Mouse (Mus musculus) brain, embryonic 14.5 days (tissue): ENCODE results near the gene Gm11127. TPM values are rescaled to one million over a fixed set of nuclear protein-coding genes. Genes with fewer than 3 reads are reported as not detected.
A peak's percentile ranks its signal among the peaks of the same experiment; 100 is the strongest.

Source experiments
- DNase-seq: peaks from one replicate; pipeline ENCODE4 v3.0.0-alpha.2; 2011; ENCODE audit warnings: low read depth
- CTCF ChIP-seq: fragments of 200-500 bp; IDR thresholded peaks from 2 replicates; pipeline ENCODE4 v1.5.1; 2012; ENCODE audit warnings: inconsistent platforms, mild to moderate bottlenecking, moderate library complexity, borderline replicate concordance; ENCODE audit not compliant: insufficient read depth, insufficient read length; ENCODE audit errors: extremely low read depth
- POLR2A ChIP-seq: fragments of 200-500 bp; IDR thresholded peaks from 2 replicates; pipeline ENCODE4 v1.6.1; 2012; ENCODE audit warnings: mild to moderate bottlenecking, inconsistent platforms, borderline replicate concordance; ENCODE audit not compliant: poor library complexity, insufficient read depth, insufficient read length, severe bottlenecking; ENCODE audit errors: extremely low read depth
- polyA plus RNA-seq: library from polyadenylated mRNA; depleted of rRNA; stranded (reverse); fragments of >200 nt; gene quantifications from 2 replicates; pipeline ENCODE4 v1.2.3, GENCODE M21; 2012; rRNA removed

Gm11127 gene
- polyA plus RNA-seq, 1 experiment, result not detected

DNA sequence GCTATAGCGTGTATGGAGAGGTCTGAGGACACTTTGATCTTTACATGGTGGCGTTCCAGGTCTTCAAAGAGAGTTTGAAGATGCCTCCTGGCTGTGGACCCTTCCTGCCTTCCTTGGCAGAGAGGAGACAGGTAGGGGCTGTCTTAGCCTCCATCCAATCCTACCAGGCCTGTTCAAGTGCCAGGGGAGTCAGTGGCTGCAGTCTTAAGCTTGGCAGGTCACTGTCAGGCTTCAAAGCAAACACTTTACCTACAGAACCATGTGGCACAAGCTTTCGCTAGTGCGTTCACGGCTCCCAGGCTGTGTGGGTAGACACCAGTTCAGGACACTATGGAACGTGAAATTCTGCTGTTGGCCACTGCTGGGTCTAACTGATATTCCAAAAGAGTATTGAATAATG lies 35.2 kb downstream of the Gm11127 start:
- DNase-seq, result no peak
- TF ChIP-seq POLR2A (no peak), CTCF (no peak)

DNA sequence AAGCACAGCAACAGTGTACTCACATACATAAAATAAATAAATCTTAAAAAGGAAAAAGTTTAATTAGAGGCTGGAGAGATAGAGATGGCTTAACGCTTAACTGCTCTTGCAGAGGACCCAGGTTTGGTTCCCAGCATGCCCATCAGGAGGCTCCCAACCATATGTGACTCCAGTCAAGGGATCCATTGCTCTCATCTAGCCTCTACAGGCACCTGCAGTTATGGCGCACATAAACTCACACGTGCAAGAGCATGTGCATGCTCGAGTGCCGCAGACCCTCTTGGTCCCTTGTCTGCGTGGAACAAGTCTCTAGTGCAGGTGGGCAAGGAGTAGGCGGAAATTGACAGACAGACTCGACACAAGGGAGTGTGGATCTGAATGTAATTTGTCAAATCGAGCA lies 36.1 kb downstream of the Gm11127 start:
- no peak for DNase-seq

DNA sequence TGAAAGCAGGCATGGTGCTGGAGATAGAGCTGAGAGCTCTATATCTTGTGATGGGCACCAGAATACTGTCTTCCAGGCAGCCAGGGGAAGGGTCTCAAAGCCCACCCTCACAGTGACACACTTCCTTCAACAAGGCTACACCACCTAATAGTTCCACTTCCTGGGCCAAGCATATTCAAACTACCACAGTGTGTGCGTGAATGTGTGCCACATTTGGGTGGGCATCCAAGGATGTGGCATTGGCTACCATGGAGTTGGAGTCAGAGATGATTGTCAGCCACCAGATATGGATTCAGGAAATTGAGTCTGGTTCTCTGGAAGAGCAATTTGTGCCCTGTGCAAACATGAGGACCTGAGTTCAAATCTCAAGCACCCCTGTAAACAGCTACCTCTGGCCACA lies 36.9 kb downstream of the Gm11127 start:
- no peak for DNase-seq
- TF ChIP-seq CTCF (no peak), POLR2A (no peak)

More for the DNA sequence above, 36.1 kb downstream of the Gm11127 start:
- no peak for TF ChIP-seq POLR2A
- no peak for TF ChIP-seq CTCF

DNA sequence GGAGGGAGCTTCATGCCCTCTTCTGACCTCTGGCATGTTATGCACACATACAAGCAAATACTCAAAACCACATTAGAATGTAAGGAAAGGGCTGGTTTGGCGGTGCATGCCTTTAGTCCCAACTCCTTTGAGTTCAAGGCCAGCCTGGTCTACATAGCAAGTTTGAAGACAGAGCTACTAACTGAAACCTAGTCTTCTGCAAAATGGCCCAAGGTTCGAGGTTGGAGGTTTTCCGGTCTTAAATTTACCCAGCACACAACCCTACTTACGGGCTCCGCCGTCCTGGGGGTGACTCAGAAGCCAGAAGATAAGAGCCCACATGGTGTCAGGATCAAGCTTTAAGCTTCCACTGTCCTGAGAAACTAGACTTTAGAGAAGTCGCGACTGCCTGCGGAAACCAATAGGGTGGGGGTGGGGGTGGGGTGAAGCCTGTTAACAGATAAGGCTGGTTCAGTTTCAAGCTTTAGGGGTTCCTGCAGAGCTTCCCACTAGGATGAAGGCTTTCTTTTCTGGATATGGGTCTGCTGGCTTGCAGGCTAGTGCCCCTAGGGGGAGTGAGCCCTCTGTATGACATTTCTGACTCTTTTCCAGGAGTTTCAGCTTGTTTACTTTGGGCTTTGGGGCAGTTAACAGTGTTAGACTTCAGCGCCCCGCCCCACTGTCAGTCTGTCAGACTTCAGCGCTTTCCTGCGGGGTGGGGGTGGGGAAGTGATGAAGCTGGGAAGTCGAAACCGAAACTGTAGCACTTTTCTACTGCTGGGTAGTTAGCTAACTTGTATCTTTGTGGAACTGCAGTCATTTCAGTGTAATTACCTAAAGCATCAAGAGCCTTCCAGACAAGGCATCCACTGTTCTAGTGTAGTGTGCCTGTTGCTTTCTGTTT lies 37.7 kb downstream of the Gm11127 start, which contains the start of gene H2-T24:
TSS of gene H2-T24 (minus strand) at position 370 of the 883 bp plus-strand sequence.
- TF ChIP-seq CTCF, result peak; percentile 12; the same call in 1 of the 2 replicates
- TF ChIP-seq POLR2A, result no peak
- DNase-seq, result peak; percentile 42

DNA sequence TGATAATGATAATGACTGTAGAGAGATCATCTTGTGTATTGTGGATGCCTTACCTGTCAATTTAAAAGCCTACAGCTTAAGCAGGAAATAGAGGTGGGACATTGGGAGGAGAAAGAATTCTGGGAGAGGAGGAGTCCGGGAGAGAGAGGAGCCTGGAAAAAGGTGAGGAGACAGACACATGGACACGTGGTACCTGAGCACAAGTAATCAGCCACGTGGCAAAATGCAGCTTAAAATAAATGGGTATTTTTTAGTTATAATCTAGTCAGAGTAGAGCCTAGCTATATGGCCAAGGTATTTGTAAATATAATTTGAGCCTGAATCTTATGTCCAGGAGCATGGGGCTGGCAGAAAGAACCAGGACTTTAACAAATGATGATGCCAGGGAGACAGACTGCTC lies 38.7 kb downstream of the Gm11127 start:
- DNase-seq, result no peak
- TF ChIP-seq POLR2A, result no peak
- no peak for TF ChIP-seq CTCF

DNA sequence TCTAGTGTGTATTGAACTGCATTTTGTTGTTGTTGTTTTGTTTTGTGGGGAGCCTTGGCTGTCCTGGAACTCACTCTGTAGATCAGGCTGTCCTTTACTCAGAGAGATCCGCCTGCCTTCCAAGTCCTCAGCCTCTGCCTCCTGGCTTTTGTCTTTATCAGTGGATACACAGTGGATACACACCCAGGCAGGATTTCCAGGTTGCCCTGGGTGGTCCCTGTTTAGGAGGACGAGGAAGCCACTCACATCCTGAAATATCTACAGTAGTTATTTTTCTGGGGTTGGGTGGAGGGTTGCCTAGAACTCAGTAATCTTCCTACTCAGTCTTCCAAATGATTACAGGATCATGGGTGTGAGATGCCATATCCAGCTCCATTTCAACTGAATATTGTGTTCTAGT lies 39.2 kb downstream of the Gm11127 start:
- DNase-seq, result no peak
- TF ChIP-seq CTCF (no peak), POLR2A (no peak)

DNA sequence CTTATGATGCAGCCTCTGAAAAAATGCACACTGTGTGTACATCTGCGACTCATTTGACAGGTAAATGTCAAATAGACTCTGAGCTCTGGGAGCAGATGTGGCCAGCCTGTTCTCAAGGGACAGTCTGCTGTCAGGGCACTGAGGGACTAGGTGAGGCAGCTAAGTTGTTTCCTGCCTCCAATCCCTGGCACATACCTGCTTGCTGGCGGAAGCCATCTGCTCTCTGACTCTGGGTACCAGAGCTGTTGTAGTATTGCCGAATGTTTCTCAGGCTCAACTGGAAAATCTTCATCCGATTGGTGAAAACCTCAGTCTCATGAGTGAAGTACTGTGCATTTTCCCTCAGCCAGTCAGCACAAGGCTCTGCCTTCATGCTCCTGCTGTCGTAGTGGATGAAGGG lies 41.1 kb downstream of the Gm11127 start:
- TF ChIP-seq POLR2A (no peak), CTCF (no peak)
- no peak for DNase-seq

GRCm38 (mm10) chr17:36014977-36015376 lies 43.2 kb downstream of the Gm11127 start:
- DNase-seq, result no peak
- TF ChIP-seq CTCF (no peak), POLR2A (no peak)

Other genes with a start within 250 kb of the Gm11127 start
- gene Ier3, start 236.7 kb downstream of the Gm11127 start, polyA plus RNA-seq, result 4.8 and 5.1 TPM in 2 replicates
- gene Flot1, start 235.1 kb downstream of the Gm11127 start, polyA plus RNA-seq, result 87.1 and 101 TPM in 2 replicates
- gene Tubb5, start 220.1 kb downstream of the Gm11127 start, polyA plus RNA-seq, result 3,347 and 3,555 TPM in 2 replicates
- gene Mdc1, start 216.9 kb downstream of the Gm11127 start, polyA plus RNA-seq, result 18.8 and 23.7 TPM in 2 replicates
- gene Nrm, start 197.1 kb downstream of the Gm11127 start, polyA plus RNA-seq, result 26.9 and 38.3 TPM in 2 replicates
- gene Ppp1r18, start 192.8 kb downstream of the Gm11127 start, polyA plus RNA-seq, result 46.9 and 48.9 TPM in 2 replicates
- gene Dhx16, start 178.6 kb downstream of the Gm11127 start, polyA plus RNA-seq, result 66.0 and 71.9 TPM in 2 replicates
- 83.5 and 92.4 TPM in 2 replicates for gene 2310061I04Rik, start 160.9 kb downstream of the Gm11127 start, polyA plus RNA-seq
- gene Atat1, start 148.3 kb downstream of the Gm11127 start, polyA plus RNA-seq, result 638 and 656 TPM in 2 replicates
- 43.9 and 51.4 TPM in 2 replicates for gene Mrps18b, start 142.0 kb downstream of the Gm11127 start, polyA plus RNA-seq
- gene Ppp1r10, start 141.9 kb downstream of the Gm11127 start, polyA plus RNA-seq, result 52.8 and 60.8 TPM in 2 replicates
- 78.3 and 89.3 TPM in 2 replicates for gene Abcf1, start 88.6 kb downstream of the Gm11127 start, polyA plus RNA-seq
- 31.2 and 52.4 TPM in 2 replicates for gene Gnl1, start 78.5 kb downstream of the Gm11127 start, polyA plus RNA-seq
- 72.1 and 81.6 TPM in 2 replicates for gene Prr3, start 78.1 kb downstream of the Gm11127 start, polyA plus RNA-seq
- gene H2-T24, start 37.8 kb downstream of the Gm11127 start, polyA plus RNA-seq, result 0.08 and 0.19 TPM in 2 replicates
- gene H2-T23, start 25.5 kb downstream of the Gm11127 start, polyA plus RNA-seq, result 5.4 and 9.9 TPM in 2 replicates
- 6.5 and 8.0 TPM in 2 replicates for gene H2-T22, start 15.6 kb downstream of the Gm11127 start, polyA plus RNA-seq
- not detected in 2 replicates for gene Gm6034, start 15.4 kb downstream of the Gm11127 start, polyA plus RNA-seq
- not detected in 2 replicates for gene Gm19684, start 63.3 kb upstream of the Gm11127 start, polyA plus RNA-seq
- not detected in 2 replicates for gene Gm7030, start 71.1 kb upstream of the Gm11127 start, polyA plus RNA-seq
- 0.16 TPM in 1 of 2 replicates, not detected in the other for gene Gm8909, start 110.2 kb upstream of the Gm11127 start, polyA plus RNA-seq
- gene H2-T3, start 131.9 kb upstream of the Gm11127 start, polyA plus RNA-seq, result not detected in 2 replicates
- gene Rpp21, start 199.7 kb upstream of the Gm11127 start, polyA plus RNA-seq, result 76.1 and 111 TPM in 2 replicates
- 45.9 and 47.9 TPM in 2 replicates for gene Trim39, start 213.9 kb upstream of the Gm11127 start, polyA plus RNA-seq
- gene H2-M10.2, start 228.1 kb upstream of the Gm11127 start, polyA plus RNA-seq, result not detected in 2 replicates